Mouse (Mus musculus) sigmoid colon, adult 10 weeks (tissue): ENCODE measurements around the gene Vmn1r127. TPM values are rescaled to one million over a fixed set of nuclear protein-coding genes. Genes with fewer than 3 reads are reported as not detected.

Experiments used
- polyA plus RNA-seq: library from polyadenylated mRNA; stranded (reverse); fragments of 350-450 nt; fragmentation: Illumina TruSeq; extraction: RNeasy Lipid Tissue Mini Kit (QIAGEN cat#74804); gene quantifications from one replicate; pipeline ENCODE4 v1.2.3, GENCODE M21; 2014; ENCODE audit warnings: low read depth, low replicate concordance

Vmn1r127 gene
- polyA plus RNA-seq = not detected

DNA sequence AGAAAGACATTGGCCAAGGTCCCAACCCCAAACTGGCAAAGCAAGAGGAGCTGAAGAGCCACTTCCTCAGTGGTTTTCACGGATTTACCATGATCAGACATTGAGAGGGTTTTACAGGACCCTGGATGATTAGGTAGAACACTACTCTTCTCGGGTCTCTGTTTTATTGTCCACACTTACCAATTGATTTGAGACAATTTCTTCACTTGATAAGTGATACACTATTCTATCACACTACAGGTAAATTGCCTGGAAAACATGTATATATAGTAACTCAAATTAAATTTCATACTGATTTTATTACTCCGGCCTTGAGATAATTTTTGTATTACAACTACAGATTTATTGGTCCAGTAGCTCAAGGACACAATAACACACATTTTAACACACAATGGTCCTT, at the start of gene Vmn1r127:
TSS of gene Vmn1r127 (minus strand) at position 101 of the 400 bp plus-strand sequence.

DNA sequence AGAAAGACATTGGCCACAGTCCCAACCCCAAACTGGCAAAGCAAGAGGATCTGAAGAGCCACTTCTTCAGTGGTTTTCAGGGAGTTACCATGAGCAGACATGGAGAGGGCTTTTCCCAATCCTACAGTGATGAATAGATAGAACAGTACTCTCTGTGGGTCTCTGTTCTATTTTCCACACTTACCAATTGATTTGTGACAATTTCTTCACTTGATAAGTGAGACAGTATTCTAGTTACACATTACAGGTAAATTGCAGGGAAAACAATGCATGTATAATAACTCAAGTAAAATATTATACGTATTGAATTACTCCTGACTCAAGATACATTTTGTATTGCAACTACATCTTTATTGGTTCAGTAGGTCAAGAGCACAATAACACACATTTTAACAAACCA, 41.5 kb upstream of the Vmn1r127 start, which contains the start of gene Vmn1r129:
TSS of gene Vmn1r129 (minus strand) at position 101 of the 400 bp plus-strand sequence.

DNA sequence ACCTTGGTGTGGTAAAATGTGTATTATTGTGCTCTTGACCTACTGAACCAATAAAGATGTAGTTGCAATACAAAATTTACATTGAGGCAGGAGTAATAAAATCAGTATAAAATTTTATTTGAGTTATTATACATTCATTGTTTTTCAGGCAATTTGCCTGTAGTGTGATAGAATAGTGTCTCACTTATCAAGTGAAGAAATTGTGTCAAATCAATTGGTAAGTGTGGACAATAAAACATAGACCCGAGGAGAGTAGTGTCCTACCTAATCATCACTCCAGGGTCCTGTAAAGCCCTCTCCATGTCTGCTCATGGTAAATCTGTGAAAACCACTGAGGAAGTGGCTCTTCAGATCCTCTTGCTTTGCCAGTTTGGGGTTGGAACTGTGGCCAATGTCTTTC, 29.4 kb upstream of the Vmn1r127 start, which contains the start of gene Vmn1r128:
TSS of gene Vmn1r128 (plus strand) at position 301 of the 400 bp plus-strand sequence.

DNA sequence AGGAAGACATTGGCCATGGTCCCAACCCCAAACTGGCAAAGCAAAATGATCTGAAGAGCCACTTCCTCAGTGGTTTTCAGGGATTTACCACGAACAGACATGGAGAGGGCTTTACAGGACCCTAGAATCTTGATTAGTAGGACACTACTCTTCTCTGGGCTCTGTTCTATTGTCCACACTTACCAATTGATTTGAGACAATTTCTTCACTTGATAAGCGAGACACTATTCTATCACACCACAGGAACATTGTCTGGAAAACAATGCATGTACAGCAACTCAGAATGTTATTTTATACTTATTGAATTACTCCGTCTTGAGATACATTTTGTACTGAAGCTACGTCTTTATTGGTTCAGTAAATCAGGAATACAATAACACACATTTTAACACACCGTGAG, 18.3 kb downstream of the Vmn1r127 start, which contains the start of gene Vmn1r126:
TSS of gene Vmn1r126 (minus strand) at position 101 of the 400 bp plus-strand sequence.

DNA sequence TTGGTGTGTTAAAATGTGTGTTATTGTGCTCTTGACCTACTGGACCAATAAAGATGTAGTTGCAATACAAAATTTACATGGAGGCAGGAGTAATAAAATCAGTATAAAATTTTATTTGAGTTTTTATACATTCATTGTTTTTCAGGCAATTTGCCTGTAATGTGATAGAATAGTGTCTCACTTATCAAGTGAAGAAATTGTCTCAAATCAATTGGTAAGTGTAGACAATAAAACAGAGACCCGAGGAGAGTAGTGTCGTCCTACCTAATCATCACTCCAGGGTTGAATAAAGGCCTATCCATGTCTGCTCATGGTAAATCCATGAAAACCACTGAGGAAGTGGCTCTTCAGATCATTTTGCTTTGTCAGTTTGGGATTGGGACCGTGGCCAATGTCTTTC, 47.8 kb downstream of the Vmn1r127 start, which contains the start of gene Vmn1r125:
TSS of gene Vmn1r125 (plus strand) at position 301 of the 400 bp plus-strand sequence.

Other genes with a start within 250 kb of the Vmn1r127 start
- gene Vmn1r121, start 221.3 kb downstream of the Vmn1r127 start, polyA plus RNA-seq = not detected
- gene Vmn1r122, start 185.7 kb downstream of the Vmn1r127 start, polyA plus RNA-seq = not detected
- gene Vmn1r123, start 157.7 kb downstream of the Vmn1r127 start, polyA plus RNA-seq = not detected
- gene Gm5157, start 129.4 kb downstream of the Vmn1r127 start, polyA plus RNA-seq = not detected
- not detected for gene Vmn1r124, start 59.2 kb downstream of the Vmn1r127 start, polyA plus RNA-seq
- not detected for gene Vmn1r125, start 47.7 kb downstream of the Vmn1r127 start, polyA plus RNA-seq
- gene Vmn1r126, start 18.4 kb downstream of the Vmn1r127 start, polyA plus RNA-seq = not detected
- gene Vmn1r128, start 29.5 kb upstream of the Vmn1r127 start, polyA plus RNA-seq = not detected
- gene Vmn1r129, start 41.4 kb upstream of the Vmn1r127 start, polyA plus RNA-seq = not detected
- not detected for gene Gm6882, start 112.9 kb upstream of the Vmn1r127 start, polyA plus RNA-seq
- gene Vmn1r130, start 191.9 kb upstream of the Vmn1r127 start, polyA plus RNA-seq = not detected
- gene Vmn1r131, start 226.2 kb upstream of the Vmn1r127 start, polyA plus RNA-seq = not detected